Mouse (Mus musculus) stomach, embryonic 15.5 days (tissue): ENCODE data around the gene Fam122b. TPM values are rescaled to one million over a fixed set of nuclear protein-coding genes. Genes with fewer than 3 reads are reported as not detected.

Experiments
- ATAC-seq: fragments of 200-750 bp; cut with Nextera tagmentation; 2 replicates; pipeline ENCODE4 v1.8.0; 2017; ENCODE audit warnings: low read depth, moderate number of reproducible peaks, moderate TSS enrichment; ENCODE audit not compliant: insufficient read depth, low FRiP score
- H3K27ac ChIP-seq: fragments of 300-500 bp; sonication (generic); 2 replicates; pipeline ENCODE4 v1.5.1; 2015; ENCODE audit warnings: mild to moderate bottlenecking, inconsistent platforms
- H3K27me3 ChIP-seq: fragments of 300-500 bp; sonication (generic); replicated peaks from 2 replicates; pipeline ENCODE4 v1.6.1; 2015; ENCODE audit warnings: inconsistent platforms
- H3K36me3 ChIP-seq: fragments of 300-500 bp; sonication (generic); 2 replicates; pipeline ENCODE4 v1.6.1; 2015; ENCODE audit warnings: inconsistent platforms
- H3K4me1 ChIP-seq: fragments of 300-500 bp; sonication (generic); 2 replicates; pipeline ENCODE4 v1.6.1; 2015; ENCODE audit warnings: inconsistent platforms
- H3K4me2 ChIP-seq: fragments of 300-500 bp; sonication (generic); 2 replicates; pipeline ENCODE4 v1.6.1; 2015; ENCODE audit warnings: mild to moderate bottlenecking, inconsistent platforms
- H3K4me3 ChIP-seq: fragments of 300-500 bp; sonication (generic); replicated peaks from 2 replicates; pipeline ENCODE4 v1.5.1; 2015; ENCODE audit warnings: inconsistent platforms
- H3K9ac ChIP-seq: fragments of 300-500 bp; sonication (generic); 2 replicates; pipeline ENCODE4 v1.6.1; 2015; ENCODE audit warnings: inconsistent platforms
- H3K9me3 ChIP-seq: fragments of 300-500 bp; sonication (generic); 2 replicates; pipeline ENCODE4 v1.6.1; 2016; ENCODE audit warnings: inconsistent platforms
- WGBS: fragments of 180-500 bp; shearing (Covaris S2); methylation state at CpG from one replicate; pipeline ENCODE4 v1.1.7; 2015; 5-methylcytosine and 5-hydroxymethylcytosine counted together
- polyA plus RNA-seq: library from polyadenylated mRNA; unstranded; fragments of >200 nt; fragmentation: Nextera tagmentation; extraction: Ambion mirVana; gene quantifications from 2 replicates; pipeline ENCODE4 v1.2.1, GENCODE M21; 2015

Gene Fam122b
- polyA plus RNA-seq, 1 experiment from 2014 or later, result 9.9 TPM

- peak overlapping the region; percentile 48 for H3K4me2 ChIP-seq
- peak overlapping the region; percentile 28 for H3K4me3 ChIP-seq
- no peak for ATAC-seq
- H3K9ac ChIP-seq, result no peak overlapping the region
- H3K27me3 ChIP-seq, result no peaks in the 10 kb centered on the region
- WGBS, result 35% methylated on average over 13 of the region's 13 CpGs
- H3K27ac ChIP-seq, result peak overlapping the region; percentile 57; the same call in 1 of the 2 replicates
- no peaks in the 10 kb centered on the region for H3K36me3 ChIP-seq
- H3K9me3 ChIP-seq, result no peaks in the 10 kb centered on the region
- no peaks in the 10 kb centered on the region for H3K4me1 ChIP-seq
These were observed 37.6 kb downstream of the Fam122b start for GRCm38 (mm10) chrX:53231965-53232364.

DNA sequence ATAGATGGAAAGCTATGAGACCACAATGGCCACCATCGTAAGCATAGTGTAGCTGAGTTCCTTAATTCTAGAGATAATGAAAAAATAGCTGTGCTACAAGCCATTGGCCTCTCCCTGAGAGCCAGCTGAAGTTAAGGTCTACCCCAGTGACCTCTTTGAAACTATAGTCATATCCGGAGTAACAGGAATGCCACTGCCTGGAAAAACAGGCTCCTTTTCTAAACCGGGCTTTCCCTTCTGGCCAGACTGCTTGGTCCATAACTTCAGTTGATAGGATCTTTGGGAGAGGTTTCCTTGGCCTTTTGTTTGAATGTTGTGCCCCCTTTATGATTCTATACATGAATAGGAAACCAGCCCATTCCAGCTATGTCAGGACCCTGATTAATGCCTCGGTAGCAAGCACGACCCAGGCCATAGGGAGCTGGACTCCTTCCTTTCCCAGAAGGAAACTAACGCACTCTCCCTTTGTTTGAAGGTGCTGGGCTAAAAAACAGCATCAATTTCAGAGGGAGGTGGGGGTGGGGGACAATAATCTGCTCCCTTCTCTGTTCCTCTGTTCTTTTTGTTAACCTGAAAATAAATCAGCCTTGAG, 45.2 kb downstream of the Fam122b start:
- 53% methylated on average over 6 of the region's 6 CpGs for WGBS
- H3K27me3 ChIP-seq, result no peaks in the 10 kb centered on the region
- H3K9ac ChIP-seq, result no peak overlapping the region
- no peaks in the 10 kb centered on the region for H3K4me1 ChIP-seq
- H3K27ac ChIP-seq, result no peak overlapping the region
- no peak for ATAC-seq
- H3K4me2 ChIP-seq, result no peak overlapping the region
- no peaks in the 10 kb centered on the region for H3K36me3 ChIP-seq
- H3K9me3 ChIP-seq, result no peaks in the 10 kb centered on the region
- no peak overlapping the region for H3K4me3 ChIP-seq

- H3K4me2 ChIP-seq, result no peak overlapping the region
- H3K27ac ChIP-seq, result 0 out of 2 replicates have a peak overlapping the region, but pooled peaks have one; percentile 16
- H3K4me1 ChIP-seq, result no peaks in the 10 kb centered on the region
- no peaks in the 10 kb centered on the region for H3K9me3 ChIP-seq
- no peak for ATAC-seq
- WGBS, result 71% methylated on average over 9 of the region's 9 CpGs
- no peak overlapping the region for H3K9ac ChIP-seq
- H3K36me3 ChIP-seq, result no peaks in the 10 kb centered on the region
- H3K27me3 ChIP-seq, result no peaks in the 10 kb centered on the region
- H3K4me3 ChIP-seq, result no peak overlapping the region
These were observed 48.8 kb downstream of the Fam122b start for GRCm38 (mm10) chrX:53220855-53221254.

DNA sequence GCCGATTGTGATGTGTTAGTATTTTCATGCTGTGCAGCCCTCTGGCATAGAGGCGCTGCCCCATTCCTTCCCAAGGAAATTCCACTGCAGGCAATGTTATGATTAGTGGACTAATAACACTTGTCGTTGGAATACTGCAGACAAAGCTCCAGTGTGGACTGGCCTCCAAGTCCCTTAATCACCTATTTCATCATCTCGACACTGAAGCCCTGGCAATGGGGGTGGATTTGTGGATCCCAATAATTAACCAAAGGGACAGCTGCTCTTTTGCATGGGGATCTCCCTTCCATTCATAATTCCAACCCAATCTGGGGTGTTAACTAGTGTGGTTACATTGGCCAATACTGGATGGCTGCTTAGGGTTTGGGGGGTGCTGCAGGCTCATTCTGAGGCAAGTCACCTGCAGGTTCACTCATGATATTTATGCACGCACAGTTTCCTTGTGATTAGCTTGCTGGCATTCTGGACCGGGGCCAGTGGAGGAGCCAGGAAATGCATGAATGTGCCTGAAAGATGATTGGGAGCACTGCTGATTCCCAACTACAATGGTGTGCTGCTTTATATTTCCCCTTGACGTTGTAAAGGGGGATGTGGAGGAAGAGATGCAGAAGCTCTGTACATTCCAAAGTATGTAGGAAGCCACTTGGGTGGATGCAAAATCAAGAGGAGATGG, 54.9 kb downstream of the Fam122b start:
- Histone ChIP-seq H3K9ac (no peak overlapping the region), H3K27me3 (no peaks in the 10 kb centered on the region), H3K4me2 (no peak overlapping the region), H3K9me3 (no peaks in the 10 kb centered on the region), H3K4me3 (no peak overlapping the region), H3K4me1 (peaks cover 12% of the 10 kb centered on the region; the same call in 1 of the 2 replicates), H3K36me3 (no peaks in the 10 kb centered on the region), H3K27ac (peak overlapping the region; percentile 40)
- 47% methylated on average over 7 of the region's 7 CpGs for WGBS
- no peak for ATAC-seq

- Histone ChIP-seq H3K4me1 (peaks cover 15% of the 10 kb centered on the region), H3K4me2 (no peak overlapping the region), H3K27me3 (no peaks in the 10 kb centered on the region), H3K9me3 (no peaks in the 10 kb centered on the region), H3K36me3 (no peaks in the 10 kb centered on the region), H3K9ac (no peak overlapping the region), H3K4me3 (no peak overlapping the region), H3K27ac (peak overlapping the region; percentile 40)
- no peak for ATAC-seq
- WGBS, result 47% methylated on average over 2 of the region's 2 CpGs
These were observed 55.8 kb downstream of the Fam122b start for GRCm38 (mm10) chrX:53213838-53214237.

DNA sequence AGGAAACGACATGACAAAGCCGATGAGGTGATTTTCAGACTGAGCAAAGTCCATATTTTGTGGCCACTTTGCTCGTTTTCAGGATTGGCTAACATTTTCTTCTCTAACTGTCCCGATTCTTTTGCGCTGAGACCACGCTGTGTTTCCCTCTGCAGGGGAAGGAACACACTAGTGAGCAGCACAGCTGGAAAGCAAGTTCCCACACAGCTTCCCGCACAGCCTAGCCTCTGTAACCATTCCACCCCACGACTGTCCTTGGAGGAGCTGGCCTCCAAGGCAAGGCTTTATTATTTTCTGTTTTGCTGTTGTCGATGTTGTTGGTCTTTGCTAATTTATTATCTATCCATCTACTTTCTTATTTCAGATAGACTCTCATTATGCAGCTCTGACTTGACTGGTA, 57.1 kb downstream of the Fam122b start:
- no peak overlapping the region for H3K9ac ChIP-seq

DNA sequence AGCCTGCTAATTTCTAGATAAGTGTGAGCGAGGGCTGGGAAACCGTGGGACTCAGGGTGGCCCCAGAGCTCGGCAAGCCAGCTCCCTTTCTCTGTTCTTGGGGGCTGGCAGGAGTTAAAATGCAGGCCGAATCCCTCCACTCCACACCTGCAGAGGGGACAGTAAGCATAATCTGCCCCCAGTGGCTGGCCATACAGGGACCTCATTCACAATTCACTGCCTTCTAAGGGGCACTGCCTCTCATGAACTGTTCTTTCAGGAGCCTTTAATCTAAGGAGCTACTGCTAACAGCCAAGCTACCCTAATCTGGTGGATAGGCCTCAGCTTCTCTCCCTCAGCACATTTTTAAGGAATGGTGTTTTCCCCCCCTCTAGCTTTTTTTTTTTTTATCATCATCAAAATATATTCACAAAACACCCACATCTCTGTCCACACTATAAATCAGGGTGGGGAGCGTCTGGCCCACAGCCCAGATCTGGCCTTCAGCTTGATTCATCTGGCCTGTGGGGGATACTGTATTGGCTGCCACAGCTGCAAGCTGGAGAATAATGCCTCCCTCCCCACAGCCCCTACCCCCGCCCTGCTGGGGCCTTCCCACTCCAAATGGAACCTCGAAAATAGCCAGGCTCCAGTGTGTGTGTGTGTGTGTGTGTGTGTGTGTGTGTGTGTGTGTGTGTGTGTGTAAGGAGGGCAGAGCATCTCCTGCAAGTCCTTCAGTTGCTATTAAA, 57.7 kb downstream of the Fam122b start:
- 35% methylated on average over 7 of the region's 7 CpGs for WGBS
- Histone ChIP-seq H3K9me3 (no peaks in the 10 kb centered on the region), H3K27ac (peak overlapping the region; percentile 86), H3K9ac (no peak overlapping the region), H3K4me2 (no peak overlapping the region), H3K27me3 (no peaks in the 10 kb centered on the region), H3K36me3 (no peaks in the 10 kb centered on the region), H3K4me3 (no peak overlapping the region), H3K4me1 (peaks cover 15% of the 10 kb centered on the region)
- peak; percentile 86; the same call in 1 of the 2 replicates for ATAC-seq

More for the DNA sequence above, 57.1 kb downstream of the Fam122b start:
- 42% methylated on average over 9 of the region's 9 CpGs for WGBS
- ATAC-seq, result no peak
- Histone ChIP-seq H3K27ac (peak overlapping the region; percentile 86), H3K4me3 (no peak overlapping the region), H3K36me3 (no peaks in the 10 kb centered on the region), H3K9me3 (no peaks in the 10 kb centered on the region), H3K27me3 (no peaks in the 10 kb centered on the region), H3K4me2 (no peak overlapping the region), H3K4me1 (peaks cover 15% of the 10 kb centered on the region)

DNA sequence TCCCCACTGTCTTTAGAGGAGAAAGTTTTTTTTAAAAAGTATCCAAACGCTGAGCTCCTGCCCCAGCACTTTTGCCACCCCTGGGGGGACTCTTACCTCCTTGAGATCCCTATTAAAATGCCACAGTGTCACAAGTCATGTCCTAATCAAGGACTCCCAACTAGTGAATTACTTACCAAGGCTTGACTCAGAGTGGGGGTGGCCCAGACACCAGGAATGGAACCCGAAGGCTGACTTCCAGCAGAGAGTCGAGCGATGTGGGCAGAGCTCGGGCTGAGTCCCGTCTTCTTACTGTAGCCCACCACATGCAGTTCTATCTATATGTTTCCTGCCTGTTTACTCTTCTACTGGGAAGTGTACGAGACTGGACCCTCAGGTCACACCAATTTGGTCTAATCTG, 60.2 kb downstream of the Fam122b start:
- H3K9ac ChIP-seq, result no peak overlapping the region
- no peak overlapping the region for H3K4me3 ChIP-seq
- peaks cover 10% of the 10 kb centered on the region for H3K4me1 ChIP-seq
- H3K9me3 ChIP-seq, result no peaks in the 10 kb centered on the region
- H3K27me3 ChIP-seq, result no peaks in the 10 kb centered on the region
- WGBS, result 63% methylated on average over 7 of the region's 7 CpGs
- H3K36me3 ChIP-seq, result no peaks in the 10 kb centered on the region
- peak overlapping the region; percentile 23 for H3K27ac ChIP-seq
- H3K4me2 ChIP-seq, result no peak overlapping the region
- ATAC-seq, result no peak

GRCm38 (mm10) chrX:53204690-53205311, 64.8 kb downstream of the Fam122b start:
- Histone ChIP-seq H3K4me2 (no peak overlapping the region), H3K9ac (no peak overlapping the region), H3K9me3 (no peaks in the 10 kb centered on the region), H3K4me1 (peaks cover 3% of the 10 kb centered on the region; the same call in 1 of the 2 replicates), H3K27me3 (no peaks in the 10 kb centered on the region), H3K4me3 (no peak overlapping the region), H3K36me3 (no peaks in the 10 kb centered on the region), H3K27ac (no peak overlapping the region)
- WGBS, result 25% methylated on average over 3 of the region's 3 CpGs
- ATAC-seq, result peak; percentile 65; the same call in 1 of the 2 replicates

DNA sequence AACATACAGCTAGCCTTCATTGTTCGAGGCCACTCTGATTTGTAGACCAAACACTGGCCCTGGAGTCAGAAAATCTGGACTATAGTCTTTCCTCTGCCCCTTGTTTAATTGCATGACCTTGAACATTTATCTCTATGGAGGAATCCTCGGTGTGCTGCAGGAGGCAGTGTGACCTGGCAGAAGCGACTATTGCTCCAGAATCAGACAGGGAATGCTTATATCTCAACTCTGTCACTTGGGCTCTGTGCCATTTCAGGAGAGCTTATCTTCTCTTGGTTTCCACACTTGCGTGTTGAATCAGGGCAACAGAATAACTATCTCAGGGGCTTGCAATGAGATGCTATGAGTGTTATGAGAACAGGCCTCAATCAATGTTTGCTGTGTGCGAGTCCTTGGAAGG, 68.0 kb downstream of the Fam122b start:
- no peaks in the 10 kb centered on the region for H3K36me3 ChIP-seq
- no peak for ATAC-seq
- no peaks in the 10 kb centered on the region for H3K4me1 ChIP-seq
- no peaks in the 10 kb centered on the region for H3K27me3 ChIP-seq
- H3K27ac ChIP-seq, result no peak overlapping the region
- WGBS, result 78% methylated on average over 5 of the region's 5 CpGs
- no peak overlapping the region for H3K4me3 ChIP-seq
- no peaks in the 10 kb centered on the region for H3K9me3 ChIP-seq
- no peak overlapping the region for H3K9ac ChIP-seq
- no peak overlapping the region for H3K4me2 ChIP-seq

DNA sequence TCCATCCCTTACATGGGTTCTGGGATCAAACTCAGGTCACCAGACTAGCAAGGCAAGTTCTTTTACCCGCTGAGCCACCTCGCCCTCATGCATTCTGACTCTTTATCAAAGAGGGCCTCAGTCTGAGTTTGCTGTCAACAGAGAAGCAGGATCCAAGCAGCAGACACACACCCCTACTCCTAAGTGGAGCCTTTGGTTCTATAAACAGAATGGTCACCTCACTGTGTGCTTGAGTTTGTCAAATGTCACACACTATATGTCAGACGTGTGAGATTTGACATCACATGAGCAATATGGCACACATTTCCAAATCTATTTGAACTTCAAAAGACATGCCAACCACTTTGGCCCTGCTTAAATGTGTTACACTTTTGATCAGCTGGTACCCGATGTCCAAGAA, 71.9 kb downstream of the Fam122b start:
- Histone ChIP-seq H3K9ac (no peak overlapping the region), H3K9me3 (no peaks in the 10 kb centered on the region), H3K27me3 (no peaks in the 10 kb centered on the region), H3K36me3 (no peaks in the 10 kb centered on the region), H3K4me3 (no peak overlapping the region), H3K4me2 (no peak overlapping the region), H3K4me1 (no peaks in the 10 kb centered on the region), H3K27ac (no peak overlapping the region)
- no peak for ATAC-seq
- WGBS, result 71% methylated on average over 4 of the region's 4 CpGs

GRCm38 (mm10) chrX:53196392-53196791, 73.2 kb downstream of the Fam122b start:
- H3K4me3 ChIP-seq, result no peak overlapping the region
- H3K27ac ChIP-seq, result no peak overlapping the region
- H3K36me3 ChIP-seq, result no peaks in the 10 kb centered on the region
- WGBS, result 65% methylated on average over 5 of the region's 5 CpGs
- no peak overlapping the region for H3K9ac ChIP-seq
- H3K27me3 ChIP-seq, result no peaks in the 10 kb centered on the region
- H3K4me2 ChIP-seq, result no peak overlapping the region
- H3K4me1 ChIP-seq, result no peaks in the 10 kb centered on the region
- no peaks in the 10 kb centered on the region for H3K9me3 ChIP-seq
- no peak for ATAC-seq
